Mouse (Mus musculus) erythroblast, adult 5-6 weeks (primary cell): ENCODE data around the gene Afm. TPM values are rescaled to one million over a fixed set of nuclear protein-coding genes. Genes with fewer than 3 reads are reported as not detected.

Experiments used
- ATAC-seq: replicated peaks from 2 replicates; pipeline ENCODE4 v1.8.0; 2016; ENCODE audit warnings: moderate number of reproducible peaks, mild to moderate bottlenecking, moderate TSS enrichment, inconsistent platforms; ENCODE audit not compliant: poor library complexity, low FRiP score, severe bottlenecking
- total RNA-seq, 2 experiments: library from RNA; stranded (forward) in 1 of 2; stranded (reverse) in 1 of 2; fragments of 150-400 nt in 1 of 2; fragments of 200-764, 138-1000 nt in 1 of 2; gene quantifications; 2 replicates each; pipeline versions ENCODE4 v1.2.3 to v1.2.4; 2015 to 2017; ENCODE audit warnings: low replicate concordance in 2 of 2

Afm gene
- total RNA-seq, 2 experiments from 2014 or later: not detected

DNA sequence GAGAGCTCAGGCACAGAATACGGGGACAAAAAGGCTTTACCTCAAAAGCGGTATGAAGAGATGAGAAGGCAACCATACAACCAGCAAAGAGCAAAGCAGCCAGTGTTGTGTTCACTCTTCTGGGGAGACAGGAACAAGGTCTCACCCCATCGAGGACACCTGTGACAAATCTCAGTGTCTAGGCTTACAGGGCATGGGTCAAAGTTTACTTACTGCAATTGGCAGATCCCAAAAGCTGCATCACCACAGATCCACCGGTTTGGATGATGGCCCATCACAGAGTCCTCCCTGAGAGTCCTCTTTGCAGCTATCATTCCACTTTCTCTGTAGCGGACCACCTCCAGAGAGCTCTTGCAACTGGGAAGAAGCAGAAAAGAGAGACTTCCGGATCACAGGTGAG lies 3.2 kb upstream of the Afm start:
- ATAC-seq: no peak

DNA sequence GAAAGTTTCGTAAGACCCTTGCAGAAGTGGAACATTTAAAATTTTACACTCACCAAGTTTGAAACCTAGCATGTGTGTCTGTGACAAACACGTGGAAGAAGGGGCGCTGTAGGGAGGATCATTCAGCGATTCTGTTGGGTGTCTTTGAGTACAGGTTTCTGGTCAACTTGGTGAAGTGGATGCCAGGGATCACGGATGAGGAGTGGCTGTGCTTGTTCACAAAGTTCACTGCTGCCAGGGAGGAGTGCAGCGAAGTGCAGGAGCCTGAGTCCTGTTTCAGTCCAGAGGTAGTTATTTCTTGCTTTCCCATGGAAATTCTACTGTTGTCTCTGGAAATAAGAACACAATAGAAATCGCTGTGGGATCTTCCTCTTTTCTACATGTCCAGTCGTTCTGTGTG lies 32.5 kb downstream of the Afm start:
- ATAC-seq: no peak

DNA sequence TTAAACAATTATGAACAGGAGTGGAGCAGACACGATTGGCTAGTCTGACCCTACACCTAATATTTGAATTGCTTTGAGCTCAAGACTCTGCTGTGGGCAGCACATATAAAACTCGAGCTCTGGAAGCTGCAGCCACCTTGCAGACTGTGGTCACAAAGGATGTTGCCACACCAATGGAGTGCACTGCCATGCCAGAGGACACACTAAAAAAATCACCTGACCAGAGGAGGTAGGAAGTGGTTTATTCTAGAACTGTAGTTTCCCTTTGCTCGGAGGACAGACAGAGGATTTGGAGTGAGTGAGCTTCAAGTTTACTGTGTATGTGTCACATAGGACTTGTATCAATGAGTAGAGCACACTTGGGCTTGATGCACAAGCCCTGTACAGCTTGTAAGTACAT lies 37.3 kb downstream of the Afm start:
- no peak for ATAC-seq

GRCm38 (mm10) chr5:90560743-90561142 lies 42.0 kb downstream of the Afm start, which contains the start of gene 5830473C10Rik:
Gene 5830473C10Rik (plus strand): TSS chr5:90561107.
- no peak for ATAC-seq

GRCm38 (mm10) chr5:90561721-90562275 lies 43.1 kb downstream of the Afm start:
- no peak for ATAC-seq

DNA sequence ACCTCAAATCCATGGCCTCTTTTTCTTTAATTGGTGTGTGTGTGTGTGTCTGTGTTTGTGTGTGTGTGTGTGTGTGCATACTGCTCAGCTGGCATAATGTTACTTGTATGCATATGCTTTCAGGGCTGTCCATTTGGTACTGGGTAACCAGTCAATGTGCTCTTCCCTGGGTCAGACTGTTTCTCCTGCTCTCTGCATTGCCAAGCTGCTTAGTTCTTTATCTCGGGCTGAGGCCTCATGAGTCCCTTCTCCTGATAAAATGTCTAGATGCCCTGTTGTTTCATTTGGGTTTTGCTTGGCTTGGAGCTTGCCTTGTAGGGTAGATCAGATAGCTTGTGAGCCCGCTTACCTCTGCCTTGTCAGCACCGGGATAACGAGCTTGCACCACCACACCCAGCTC lies 44.1 kb downstream of the Afm start:
- no peak for ATAC-seq

- ATAC-seq: no peak
Measured at GRCm38 (mm10) chr5:90564161-90564560, 45.4 kb downstream of the Afm start.

GRCm38 (mm10) chr5:90565205-90565604 lies 46.5 kb downstream of the Afm start:
- no peak for ATAC-seq

DNA sequence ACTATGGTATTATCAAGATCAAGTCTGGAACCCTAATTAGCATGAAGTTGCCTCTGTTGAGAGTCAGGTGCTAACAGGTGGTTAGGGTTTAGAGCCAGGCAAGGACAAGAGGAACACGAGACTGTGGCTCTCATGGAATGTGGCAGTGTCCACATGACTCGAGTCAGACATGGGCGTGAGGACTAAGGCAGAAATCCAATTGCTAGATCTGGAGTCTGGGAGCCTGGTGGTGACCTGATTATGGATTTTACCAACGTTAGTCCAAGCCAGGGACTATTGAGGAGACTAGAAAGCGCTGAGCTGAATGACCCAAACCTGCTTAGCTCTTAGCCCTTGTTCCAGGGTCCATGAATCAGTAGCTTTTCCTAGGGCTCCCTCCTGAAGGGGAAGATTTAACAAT lies 49.1 kb downstream of the Afm start:
- ATAC-seq: no peak

DNA sequence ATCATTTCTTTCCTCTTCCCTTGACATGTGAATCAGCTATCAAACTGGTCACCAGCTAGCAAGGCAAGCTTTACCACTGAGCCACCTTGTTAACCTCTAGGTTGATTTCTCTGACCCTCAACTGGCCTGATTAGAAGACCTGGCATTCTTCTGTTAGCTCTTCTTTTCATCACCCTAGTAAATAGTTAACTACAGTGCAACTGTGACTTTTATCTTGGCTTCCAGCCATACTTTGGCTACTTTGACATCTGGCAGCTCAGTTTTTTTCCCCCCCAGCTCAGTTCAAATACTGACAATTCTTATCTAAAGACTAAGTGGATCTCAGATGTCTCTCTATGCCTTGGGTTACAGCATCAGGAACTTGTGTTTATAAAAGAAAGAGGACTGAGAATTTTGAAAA lies 49.6 kb downstream of the Afm start:
- no peak for ATAC-seq

- ATAC-seq: no peak
Measured at GRCm38 (mm10) chr5:90571216-90571615, 52.5 kb downstream of the Afm start.

DNA sequence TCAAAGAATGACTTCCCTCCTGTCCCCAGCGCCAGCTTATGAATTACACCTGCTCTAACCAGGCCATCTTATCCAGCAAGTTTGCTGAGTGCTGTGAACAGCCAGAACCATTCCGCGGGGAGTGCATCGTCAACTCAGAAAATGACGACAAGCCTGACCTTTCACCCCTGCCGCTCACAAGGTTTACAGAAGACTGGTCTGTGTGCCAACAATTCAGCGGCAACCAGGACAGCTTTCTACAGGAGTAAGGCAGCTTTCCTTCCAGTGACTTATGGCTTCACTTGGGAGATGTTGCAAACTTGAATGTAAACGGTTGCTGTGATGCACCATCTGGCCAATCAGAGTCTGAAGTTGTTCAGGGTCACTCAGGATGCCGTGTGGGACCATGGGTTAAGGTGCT lies 59.0 kb downstream of the Afm start:
- ATAC-seq: no peak

- no peak for ATAC-seq
Measured at GRCm38 (mm10) chr5:90579556-90579955, 60.8 kb downstream of the Afm start.

- no peak for ATAC-seq
Measured at GRCm38 (mm10) chr5:90582179-90582578, 63.4 kb downstream of the Afm start.

GRCm38 (mm10) chr5:90584799-90585198 lies 66.1 kb downstream of the Afm start:
- no peak for ATAC-seq

- ATAC-seq: no peak
Measured at GRCm38 (mm10) chr5:90586511-90586910, 67.8 kb downstream of the Afm start.

GRCm38 (mm10) chr5:90588104-90588503 lies 69.4 kb downstream of the Afm start:
- ATAC-seq: no peak

GRCm38 (mm10) chr5:90588708-90589595 lies 70.2 kb downstream of the Afm start:
- ATAC-seq: peak; percentile 74

- ATAC-seq: no peak
Measured at GRCm38 (mm10) chr5:90590676-90591075, 71.9 kb downstream of the Afm start.

DNA sequence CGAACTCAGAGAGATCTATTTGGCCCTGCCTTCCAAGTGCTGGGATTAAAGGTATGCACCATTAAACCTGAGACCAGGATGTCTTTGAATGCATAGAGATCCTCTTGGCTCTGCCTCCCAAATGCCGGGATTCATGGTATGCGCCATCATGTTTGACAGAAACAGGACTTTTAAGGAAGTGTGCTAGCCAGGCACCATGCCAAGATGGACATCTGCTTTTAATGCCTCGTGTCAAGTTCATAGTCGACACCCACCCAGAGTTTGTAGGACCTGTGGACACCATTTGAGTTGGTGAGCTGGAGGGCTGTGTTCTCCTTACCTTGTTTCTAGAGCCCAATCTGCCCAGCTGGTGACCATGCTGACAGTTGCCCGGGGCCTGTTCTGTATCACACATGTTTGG lies 73.2 kb downstream of the Afm start:
- ATAC-seq: no peak

GRCm38 (mm10) chr5:90594945-90595344 lies 76.2 kb downstream of the Afm start:
- no peak for ATAC-seq
